Mouse (Mus musculus): Measurements from ENCODE around the gene Kif18b.
A peak's percentile ranks its signal among the peaks of the same experiment; 100 is the strongest.

DNA sequence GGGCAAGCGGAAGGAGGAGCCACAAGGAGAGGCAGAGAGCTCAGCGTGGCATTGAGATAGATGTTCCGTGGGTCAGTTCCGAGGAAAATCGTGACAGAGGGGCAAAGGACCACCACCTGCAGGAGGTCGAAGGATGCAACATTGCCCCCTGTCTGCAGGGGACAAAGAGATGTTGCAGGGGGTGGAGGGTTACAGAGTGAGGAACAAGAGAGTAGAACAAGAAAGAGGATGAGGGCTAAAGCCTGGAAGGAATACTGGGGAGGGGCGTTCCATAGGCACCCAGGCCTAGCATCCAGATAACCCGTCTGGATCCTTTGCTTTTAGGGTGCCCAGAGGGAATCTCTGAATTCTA, 22.0 kb upstream of the Kif18b start:
- TF ChIP-seq CTCF (IDR thresholded peaks at IDR 0.05; ENCODE audit: low read depth, low read length) (peak; percentile 23), EP300 (IDR thresholded peaks at IDR 0.05; ENCODE audit: insufficient read depth, low read depth, low read length) (no peak)
